Mouse (Mus musculus) liver, adult 2 months (tissue): ENCODE data around the gene Mxra7.

Experiments
- CTCF ChIP-seq: fragments of 200-500 bp; IDR thresholded peaks from 2 replicates; pipeline ENCODE4 v1.5.1; 2011; ENCODE audit warnings: low read depth, low read length, control low read depth
- POLR2A ChIP-seq: fragments of 200-500 bp; IDR thresholded peaks from 2 replicates; pipeline ENCODE4 v1.6.1; 2011; ENCODE audit warnings: low read length, control low read depth; ENCODE audit not compliant: insufficient read depth; ENCODE audit errors: extremely low read depth

- TF ChIP-seq POLR2A (no peak), CTCF (peak; percentile 91)
Measured at GRCm38 (mm10) chr11:116807938-116808606, 19.8 kb downstream of the Mxra7 start.
